Mouse (Mus musculus): ENCODE measurements around the gene Sncg. TPM values are rescaled to one million over a fixed set of nuclear protein-coding genes. Genes with fewer than 3 reads are reported as not detected.

Gene Sncg
- polyA plus RNA-seq, 2 experiments, result 0.17 TPM; not detected in 1

GRCm38 (mm10) chr14:34399301-34399700, 24.7 kb upstream of the Sncg start:
- H3K9me3 ChIP-seq (ENCODE audit: control insufficient read depth, low read length), result no peaks in the 10 kb centered on the region
- no peak overlapping the region for H3K9ac ChIP-seq (replicated peaks)
- 66% methylated on average over 6 of the region's 6 CpGs for WGBS (ENCODE audit: insufficient replicate concordance)
- no peaks in the 10 kb centered on the region for H3K27me3 ChIP-seq (ENCODE audit: control insufficient read depth, insufficient read depth, low read length)
- DNase-seq (ENCODE audit: low read depth in 3 of 3, low spot score in 3 of 3) (no peak), ATAC-seq (ENCODE audit: insufficient read depth) (no peak)
- H3K4me1 ChIP-seq (replicated peaks; ENCODE audit: control insufficient read depth in 2 of 2, insufficient read depth in 2 of 2, low read length in 1 of 2), result no peaks in the 10 kb centered on the region
- no peak overlapping the region for H3K27ac ChIP-seq
- TF ChIP-seq CTCF (IDR thresholded peaks at IDR 0.05; ENCODE audit: low read depth), result no peak
- no peak for TF ChIP-seq EP300 (IDR thresholded peaks at IDR 0.05; ENCODE audit: low read depth)
- no peak overlapping the region for H3K4me3 ChIP-seq (ENCODE audit: insufficient read depth in 1 of 2, low read depth in 2 of 2, low read length in 2 of 2)
- no peak overlapping the region for H3K4me2 ChIP-seq (ENCODE audit: low read depth)
- H3K36me3 ChIP-seq (replicated peaks; ENCODE audit: control insufficient read depth, insufficient read depth, low read depth), result no peaks in the 10 kb centered on the region

- Histone ChIP-seq H3K4me3 (ENCODE audit: insufficient read depth in 1 of 2, low read depth in 2 of 2, low read length in 2 of 2) (no peak overlapping the region), H3K4me1 (replicated peaks; ENCODE audit: control insufficient read depth in 2 of 2, insufficient read depth in 2 of 2, low read length in 1 of 2) (no peaks in the 10 kb centered on the region), H3K36me3 (replicated peaks; ENCODE audit: control insufficient read depth, insufficient read depth, low read depth) (no peaks in the 10 kb centered on the region), H3K27me3 (ENCODE audit: control insufficient read depth, insufficient read depth, low read length) (no peaks in the 10 kb centered on the region), H3K27ac (no peak overlapping the region), H3K9me3 (ENCODE audit: control insufficient read depth, low read length) (no peaks in the 10 kb centered on the region), H3K4me2 (ENCODE audit: low read depth) (no peak overlapping the region), H3K9ac (replicated peaks) (no peak overlapping the region)
- 71% methylated on average over 21 of the region's 21 CpGs for WGBS (ENCODE audit: insufficient replicate concordance)
- DNase-seq (ENCODE audit: low read depth in 3 of 3, low spot score in 3 of 3), result no peak
- no peak for TF ChIP-seq EP300 (IDR thresholded peaks at IDR 0.05; ENCODE audit: low read depth)
- TF ChIP-seq CTCF (IDR thresholded peaks at IDR 0.05; ENCODE audit: low read depth), result no peak
- ATAC-seq (ENCODE audit: insufficient read depth), result no peak
These were observed 24.3 kb upstream of the Sncg start for GRCm38 (mm10) chr14:34398901-34399300.

DNA sequence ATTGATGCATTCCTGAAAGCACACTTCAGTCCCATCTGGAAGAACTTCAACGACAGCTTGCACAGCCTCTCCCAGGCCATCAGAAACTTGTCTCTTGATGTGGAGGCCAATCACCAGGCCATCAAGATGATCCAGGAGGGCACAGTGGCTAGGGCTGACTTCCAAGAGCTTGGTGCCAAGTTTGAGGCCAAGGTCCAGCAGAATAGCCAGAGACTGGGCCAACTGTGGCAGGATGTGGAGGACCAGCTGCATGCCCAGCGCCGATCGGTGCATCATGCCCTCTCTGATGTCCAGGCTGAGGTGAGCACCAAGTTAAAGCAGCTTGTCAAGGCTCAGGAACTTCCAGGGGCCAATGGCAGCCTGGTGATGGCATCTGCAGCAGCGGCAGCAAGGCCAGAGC, 23.3 kb upstream of the Sncg start:
- H3K4me2 ChIP-seq (ENCODE audit: low read depth), result no peak overlapping the region
- no peaks in the 10 kb centered on the region for H3K36me3 ChIP-seq (replicated peaks; ENCODE audit: control insufficient read depth, insufficient read depth, low read depth)
- no peak for TF ChIP-seq CTCF (IDR thresholded peaks at IDR 0.05; ENCODE audit: low read depth)
- no peak for TF ChIP-seq EP300 (IDR thresholded peaks at IDR 0.05; ENCODE audit: low read depth)
- 64% methylated on average over 5 of the region's 5 CpGs for WGBS (ENCODE audit: insufficient replicate concordance)
- H3K27me3 ChIP-seq (ENCODE audit: control insufficient read depth, insufficient read depth, low read length), result no peaks in the 10 kb centered on the region
- no peaks in the 10 kb centered on the region for H3K4me1 ChIP-seq (replicated peaks; ENCODE audit: control insufficient read depth in 2 of 2, insufficient read depth in 2 of 2, low read length in 1 of 2)
- H3K27ac ChIP-seq, result no peak overlapping the region
- ATAC-seq (ENCODE audit: insufficient read depth) (no peak), DNase-seq (ENCODE audit: low read depth in 3 of 3, low spot score in 3 of 3) (no peak)
- H3K9me3 ChIP-seq (ENCODE audit: control insufficient read depth, low read length), result no peaks in the 10 kb centered on the region
- H3K9ac ChIP-seq (replicated peaks), result no peak overlapping the region
- no peak overlapping the region for H3K4me3 ChIP-seq (ENCODE audit: insufficient read depth in 1 of 2, low read depth in 2 of 2, low read length in 2 of 2)

- no peak for TF ChIP-seq CTCF (IDR thresholded peaks at IDR 0.05; ENCODE audit: low read depth)
- TF ChIP-seq EP300 (IDR thresholded peaks at IDR 0.05; ENCODE audit: low read depth), result no peak
- no peaks in the 10 kb centered on the region for H3K4me1 ChIP-seq (replicated peaks; ENCODE audit: control insufficient read depth in 2 of 2, insufficient read depth in 2 of 2, low read length in 1 of 2)
- H3K4me3 ChIP-seq (ENCODE audit: insufficient read depth in 1 of 2, low read depth in 2 of 2, low read length in 2 of 2), result no peak overlapping the region
- ATAC-seq (ENCODE audit: insufficient read depth) (no peak), DNase-seq (ENCODE audit: low read depth in 3 of 3, low spot score in 3 of 3) (no peak)
- H3K36me3 ChIP-seq (replicated peaks; ENCODE audit: control insufficient read depth, insufficient read depth, low read depth), result no peaks in the 10 kb centered on the region
- no peak overlapping the region for H3K4me2 ChIP-seq (ENCODE audit: low read depth)
- 61% methylated on average over 4 of the region's 4 CpGs for WGBS (ENCODE audit: insufficient replicate concordance)
- no peaks in the 10 kb centered on the region for H3K27me3 ChIP-seq (ENCODE audit: control insufficient read depth, insufficient read depth, low read length)
- no peak overlapping the region for H3K27ac ChIP-seq
- H3K9me3 ChIP-seq (ENCODE audit: control insufficient read depth, low read length), result no peaks in the 10 kb centered on the region
- H3K9ac ChIP-seq (replicated peaks), result no peak overlapping the region
These were observed 18.7 kb upstream of the Sncg start for GRCm38 (mm10) chr14:34393295-34393694.

GRCm38 (mm10) chr14:34382921-34383704, 8.5 kb upstream of the Sncg start:
- Histone ChIP-seq H3K4me2 (ENCODE audit: low read depth) (no peak overlapping the region), H3K27me3 (ENCODE audit: control insufficient read depth, insufficient read depth, low read length) (no peaks in the 10 kb centered on the region), H3K36me3 (replicated peaks; ENCODE audit: control insufficient read depth, insufficient read depth, low read depth) (no peaks in the 10 kb centered on the region), H3K9ac (replicated peaks) (no peak overlapping the region), H3K4me3 (ENCODE audit: insufficient read depth in 1 of 2, low read depth in 2 of 2, low read length in 2 of 2) (no peak overlapping the region), H3K9me3 (ENCODE audit: control insufficient read depth, low read length) (no peaks in the 10 kb centered on the region), H3K4me1 (replicated peaks; ENCODE audit: control insufficient read depth in 2 of 2, insufficient read depth in 2 of 2, low read length in 1 of 2) (no peaks in the 10 kb centered on the region), H3K27ac (no peak overlapping the region)
- DNase-seq (ENCODE audit: low read depth in 3 of 3, low spot score in 3 of 3) (no peak), ATAC-seq (ENCODE audit: insufficient read depth) (no peak)
- 68% methylated on average over 8 of the region's 9 CpGs for WGBS (ENCODE audit: insufficient replicate concordance)
- no peak for TF ChIP-seq EP300 (IDR thresholded peaks at IDR 0.05; ENCODE audit: low read depth)
- no peak for TF ChIP-seq CTCF (IDR thresholded peaks at IDR 0.05; ENCODE audit: low read depth)
